Mouse (Mus musculus) liver, postnatal 0 days (tissue): ENCODE data around the gene Ssbp1. TPM values are rescaled to one million over a fixed set of nuclear protein-coding genes. Genes with fewer than 3 reads are reported as not detected.

Source experiments
- ATAC-seq: fragments of 200-750 bp; cut with Nextera tagmentation; 2 replicates; pipeline ENCODE4 v1.8.0; 2017; ENCODE audit warnings: mild to moderate bottlenecking, moderate library complexity
- DNase-seq: peaks from one replicate; pipeline ENCODE4 v3.0.0-alpha.2; 2016
- H3K27ac ChIP-seq: fragments of 300-500 bp; sonication (generic); 2 replicates; pipeline ENCODE4 v1.5.1; 2014; ENCODE audit warnings: antibody characterized with exemption, moderate library complexity, mild to moderate bottlenecking, low read depth
- H3K27me3 ChIP-seq: fragments of 300-500 bp; sonication (generic); 2 replicates; pipeline ENCODE4 v1.6.1; 2014; ENCODE audit warnings: low read length, control low read depth, mixed read lengths; ENCODE audit not compliant: insufficient read depth
- H3K36me3 ChIP-seq: fragments of 300-500 bp; sonication (generic); replicated peaks from 2 replicates; pipeline ENCODE4 v1.6.1; 2014; ENCODE audit warnings: mild to moderate bottlenecking, control low read depth, low read length, moderate library complexity, mixed read lengths; ENCODE audit not compliant: insufficient read depth
- H3K4me1 ChIP-seq: fragments of 300-500 bp; sonication (generic); 2 replicates; pipeline ENCODE4 v1.6.1; 2014; ENCODE audit warnings: antibody characterized with exemption, mild to moderate bottlenecking, control low read depth; ENCODE audit not compliant: insufficient read depth
- H3K4me2 ChIP-seq: fragments of 300-500 bp; sonication (generic); 2 replicates; pipeline ENCODE4 v1.6.1; 2014; ENCODE audit warnings: low read depth, mild to moderate bottlenecking, low read length, moderate library complexity, mixed read lengths
- H3K4me3 ChIP-seq: fragments of 300-500 bp; sonication (generic); 2 replicates; pipeline ENCODE4 v1.5.1; 2014; ENCODE audit warnings: low read depth, low read length
- H3K9ac ChIP-seq: fragments of 300-500 bp; sonication (generic); replicated peaks from 2 replicates; pipeline ENCODE4 v1.6.1; 2014; ENCODE audit warnings: mild to moderate bottlenecking, moderate library complexity
- H3K9me3 ChIP-seq: fragments of 300-500 bp; sonication (generic); 2 replicates; pipeline ENCODE4 v1.6.1; 2016; ENCODE audit warnings: mild to moderate bottlenecking, control low read depth, low read length, mixed read lengths
- CTCF ChIP-seq: sonication (generic); IDR thresholded peaks from 2 replicates; pipeline ENCODE4 v1.5.1; 2016; ENCODE audit warnings: antibody characterized with exemption, low read depth
- EP300 ChIP-seq: IDR thresholded peaks from 2 replicates; pipeline ENCODE4 v1.6.1; 2016; ENCODE audit warnings: antibody characterized with exemption, low read depth, mild to moderate bottlenecking
- WGBS: fragments of 180-500 bp; shearing (Covaris S2); extraction: QIAGEN DNeasy Blood & Tissue Kit; methylation state at CpG from one replicate; pipeline ENCODE4 v1.1.7; 2014; ENCODE audit not compliant: insufficient replicate concordance; 5-methylcytosine and 5-hydroxymethylcytosine counted together
- polyA plus RNA-seq: library from polyadenylated mRNA; unstranded; fragments of >200 nt; fragmentation: Nextera tagmentation; extraction: Ambion mirVana; gene quantifications from 2 replicates; pipeline ENCODE4 v1.2.1, GENCODE M21; 2015

The Ssbp1 gene
- polyA plus RNA-seq = 62.5 and 65.1 TPM in 2 replicates

DNA sequence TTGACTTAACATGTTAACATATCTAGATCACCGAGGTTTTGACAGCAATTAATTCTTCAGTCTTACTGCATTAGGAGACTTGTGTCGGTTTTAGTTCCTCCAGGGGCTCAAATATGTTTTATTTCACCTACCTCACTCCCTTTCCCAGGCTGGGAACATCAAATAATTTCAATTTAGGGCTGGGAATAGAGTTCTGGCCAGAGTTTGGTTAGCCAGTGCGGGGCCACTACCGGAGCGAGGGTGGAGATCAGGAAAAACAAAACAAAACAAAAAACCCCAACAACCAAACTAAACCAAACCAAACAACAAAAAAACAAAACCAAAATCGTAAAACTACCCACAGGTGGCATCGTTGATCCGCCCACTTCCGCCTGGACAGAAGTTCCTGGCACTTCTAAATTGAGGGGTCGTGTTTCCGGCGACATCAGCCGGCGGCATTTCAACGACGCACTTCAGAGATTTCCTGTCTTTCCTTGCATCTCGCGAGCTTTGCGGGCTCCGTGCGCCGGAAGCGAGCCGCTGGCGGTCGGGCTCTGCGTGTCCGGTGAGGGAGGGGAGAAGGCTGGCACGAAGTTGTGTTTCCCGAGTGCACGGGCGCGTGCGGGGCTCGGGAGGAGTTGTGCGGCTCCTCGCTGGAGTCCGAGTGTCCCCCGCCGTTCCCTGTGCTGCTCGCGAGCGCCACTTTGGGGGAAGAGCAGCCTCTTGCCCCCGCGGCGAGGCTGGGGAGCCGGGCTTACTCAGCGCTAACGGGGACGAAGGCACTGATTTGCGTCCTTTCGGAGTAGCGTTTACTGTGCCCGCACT is at the start of gene Ssbp1:
Ssbp1 (plus strand) TSS at position 437 of the 804 bp plus-strand sequence.
- Histone ChIP-seq H3K27me3 (no peaks in the 10 kb centered on the region), H3K9me3 (no peaks in the 10 kb centered on the region), H3K27ac (peak within 1 kb of the TSS; percentile 96), H3K4me1 (peaks cover 4% of the 10 kb centered on the region; the same call in 1 of the 2 replicates), H3K4me2 (peak within 1 kb of the TSS; percentile 76), H3K9ac (peak within 1 kb of the TSS; percentile 88), H3K36me3 (peaks cover 26% of the 10 kb centered on the region), H3K4me3 (peak within 1 kb of the TSS; percentile 80)
- peak; percentile 33; the same call in 1 of the 2 replicates for TF ChIP-seq CTCF
- TF ChIP-seq EP300 = peak; percentile 83
- WGBS = under 1% methylated on average over 54 of the region's 54 CpGs
- DNase-seq = peak; percentile 93
- peak; percentile 98 for ATAC-seq

DNA sequence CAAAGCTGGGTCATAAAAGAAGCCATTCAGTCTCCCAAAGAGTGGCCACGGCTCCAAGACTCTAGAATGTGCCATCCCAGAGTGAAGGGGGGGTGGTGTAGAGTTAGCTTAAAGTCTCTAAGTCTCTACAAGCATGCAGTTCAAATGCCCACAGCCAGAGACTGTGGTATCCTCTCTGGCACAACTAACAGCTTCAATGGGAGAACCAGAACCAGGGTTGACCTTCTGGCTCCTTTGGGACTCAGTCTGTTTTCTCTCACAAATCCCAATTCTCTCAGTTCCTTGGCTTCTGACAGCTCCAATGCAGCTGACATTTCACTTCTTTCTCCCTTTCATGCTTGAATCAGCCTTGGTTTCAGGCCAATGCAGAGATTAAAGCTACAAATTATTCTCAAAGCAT is 48.1 kb upstream of the Ssbp1 start:
- Histone ChIP-seq H3K4me2 (no peak overlapping the region), H3K27ac (no peak overlapping the region), H3K9me3 (no peaks in the 10 kb centered on the region), H3K36me3 (peaks cover 9% of the 10 kb centered on the region), H3K4me1 (no peaks in the 10 kb centered on the region), H3K27me3 (no peaks in the 10 kb centered on the region), H3K4me3 (no peak overlapping the region), H3K9ac (no peak overlapping the region)
- no peak for DNase-seq
- WGBS = 86% methylated on average over 1 of the region's 1 CpGs
- no peak for TF ChIP-seq CTCF
- no peak for TF ChIP-seq EP300
- ATAC-seq = no peak

DNA sequence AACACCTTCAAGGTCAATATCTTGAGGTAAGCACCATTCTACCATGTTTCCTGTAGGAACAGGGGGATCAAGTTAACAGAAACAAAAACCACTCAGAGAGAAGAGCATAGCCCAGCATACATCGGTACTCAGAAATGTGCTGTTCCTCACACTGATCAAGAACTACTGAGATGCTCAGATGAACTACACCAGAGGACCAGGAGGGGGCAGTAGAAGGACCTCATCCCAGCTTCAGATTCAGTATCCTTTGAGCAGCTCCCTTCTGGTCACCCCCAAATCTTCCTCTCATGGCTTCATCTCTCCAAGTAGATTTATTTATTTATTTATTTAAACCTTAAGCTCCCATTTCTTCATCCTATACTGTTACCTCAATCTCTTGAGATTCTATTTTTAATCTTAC is 47.4 kb upstream of the Ssbp1 start:
- Histone ChIP-seq H3K4me3 (no peak overlapping the region), H3K4me2 (no peak overlapping the region), H3K4me1 (no peaks in the 10 kb centered on the region), H3K27me3 (no peaks in the 10 kb centered on the region), H3K9ac (no peak overlapping the region), H3K9me3 (no peaks in the 10 kb centered on the region), H3K27ac (no peak overlapping the region), H3K36me3 (peaks cover 9% of the 10 kb centered on the region)
- TF ChIP-seq EP300 (no peak), CTCF (peak; percentile 77)
- WGBS = 63% methylated on average over 1 of the region's 1 CpGs
- ATAC-seq (no peak), DNase-seq (peak; percentile 63)

DNA sequence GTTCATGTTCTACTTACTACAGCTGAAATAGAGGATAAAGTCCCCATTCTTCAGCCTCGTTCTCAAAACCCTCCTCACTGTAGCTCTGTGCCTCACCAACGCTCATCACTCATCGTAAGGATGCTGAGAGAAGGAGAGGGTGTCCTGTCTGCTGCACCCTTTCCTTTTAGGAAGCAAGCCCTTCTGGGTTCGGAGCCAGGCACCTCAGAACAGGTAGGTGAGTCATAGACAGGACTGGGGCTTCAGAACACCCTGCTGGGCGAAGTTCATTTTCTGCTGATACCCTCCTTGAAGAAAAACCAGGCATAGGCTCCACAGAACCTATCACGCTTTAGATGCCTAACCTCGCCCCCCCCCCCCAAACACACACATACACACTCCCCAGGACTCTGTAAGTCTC is 43.7 kb upstream of the Ssbp1 start:
- ATAC-seq (no peak), DNase-seq (no peak)
- H3K27me3 ChIP-seq = no peaks in the 10 kb centered on the region
- no peak overlapping the region for H3K4me2 ChIP-seq
- TF ChIP-seq EP300 (no peak), CTCF (no peak)
- H3K27ac ChIP-seq = no peak overlapping the region
- no peaks in the 10 kb centered on the region for H3K9me3 ChIP-seq
- H3K4me3 ChIP-seq = no peak overlapping the region
- WGBS = 82% methylated on average over 7 of the region's 7 CpGs
- peaks cover 23% of the 10 kb centered on the region for H3K4me1 ChIP-seq
- peaks cover 6% of the 10 kb centered on the region for H3K36me3 ChIP-seq
- H3K9ac ChIP-seq = no peak overlapping the region

DNA sequence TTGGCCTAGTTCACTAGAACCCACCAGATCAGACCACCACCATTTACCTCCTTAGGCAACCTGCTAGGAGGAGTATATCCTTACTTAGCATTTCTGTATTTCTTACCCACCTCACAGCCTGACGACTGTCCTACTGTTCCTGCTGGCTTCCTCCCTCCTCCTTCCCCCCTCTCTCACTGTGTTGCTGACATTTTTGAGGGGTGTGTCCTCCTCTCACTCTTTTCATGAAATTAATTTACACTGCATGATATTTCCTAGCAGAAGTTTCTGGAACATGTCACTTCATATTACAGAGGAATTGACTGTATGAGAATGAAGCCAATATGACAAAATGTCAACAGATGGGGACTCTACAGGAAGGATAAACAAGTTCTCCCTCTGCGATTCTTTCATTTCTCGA is 42.5 kb upstream of the Ssbp1 start:
- Histone ChIP-seq H3K4me2 (no peak overlapping the region), H3K36me3 (no peaks in the 10 kb centered on the region), H3K9ac (no peak overlapping the region), H3K4me1 (peaks cover 26% of the 10 kb centered on the region), H3K9me3 (no peaks in the 10 kb centered on the region), H3K27me3 (no peaks in the 10 kb centered on the region), H3K4me3 (no peak overlapping the region), H3K27ac (no peak overlapping the region)
- no peak for DNase-seq
- WGBS = 64% methylated on average over 3 of the region's 3 CpGs
- ATAC-seq = no peak
- TF ChIP-seq EP300 (no peak), CTCF (no peak)

DNA sequence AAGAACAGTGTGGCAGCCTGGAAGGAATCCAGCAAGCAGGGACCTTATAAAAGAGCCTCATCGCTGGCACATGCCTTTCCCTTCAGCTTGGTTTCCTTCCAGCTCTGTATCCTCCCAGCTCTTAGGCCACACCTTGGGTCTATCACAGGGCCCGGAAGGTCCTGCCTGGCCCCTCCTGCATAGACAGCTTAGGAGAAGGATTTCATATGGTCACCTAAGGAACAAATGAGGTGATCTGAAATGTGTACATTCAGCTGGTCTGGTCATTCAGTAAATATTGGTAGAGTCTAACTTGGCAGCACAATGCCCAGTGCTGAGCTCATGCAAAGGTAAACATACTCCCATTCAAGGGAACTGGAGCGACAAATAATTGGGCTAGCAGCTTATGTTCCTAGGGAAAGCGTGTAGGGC is 41.6 kb upstream of the Ssbp1 start:
- Histone ChIP-seq H3K36me3 (no peaks in the 10 kb centered on the region), H3K4me3 (no peak overlapping the region), H3K4me1 (peaks cover 30% of the 10 kb centered on the region), H3K9ac (no peak overlapping the region), H3K9me3 (no peaks in the 10 kb centered on the region), H3K4me2 (0 out of 2 replicates have a peak overlapping the region, but pooled peaks have one; percentile 18), H3K27me3 (no peaks in the 10 kb centered on the region), H3K27ac (peak overlapping the region; percentile 77)
- peak; percentile 83 for ATAC-seq
- peak; percentile 28 for DNase-seq
- TF ChIP-seq EP300 (peak; percentile 35; the same call in 1 of the 2 replicates), CTCF (no peak)
- WGBS = 58% methylated on average over 4 of the region's 4 CpGs
